Mouse (Mus musculus) right cerebral cortex, postnatal 25 days (tissue): ENCODE measurements at regions not wholly inside any gene's neighbourhood (a gene's known extent, or its start where the extent isn't known, plus 50 kb on each side); places are given as distances from the start of the nearest gene placed in this dataset.

Source experiments
- DNase-seq: peaks from one replicate; pipeline ENCODE4 v3.0.0; 2022

- DNase-seq, result no peak
These were observed 406.1 kb upstream of the Gm765 start for GRCm38 (mm10) chr6:98748618-98749017.

DNA sequence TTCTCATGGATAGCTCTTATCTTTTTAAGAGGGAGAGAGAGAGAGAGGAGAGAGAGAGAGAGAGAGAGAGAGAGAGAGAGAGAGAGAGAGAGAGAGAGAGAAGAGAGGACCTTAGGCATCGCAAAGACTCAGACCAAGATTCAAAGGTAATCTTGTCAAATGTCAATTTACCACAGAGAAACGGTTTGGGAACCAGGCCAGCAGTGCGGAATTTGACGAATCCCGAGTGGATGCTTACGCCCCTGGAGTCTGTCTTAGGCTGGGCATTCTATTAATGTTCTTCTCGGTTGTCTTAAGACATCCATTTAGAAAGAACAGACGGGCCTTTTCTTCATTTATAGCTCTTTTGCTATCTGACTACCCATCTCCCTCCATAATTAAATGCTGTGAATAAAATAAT lies 404.4 kb upstream of the Gm765 start:
- no peak for DNase-seq

GRCm38 (mm10) chr6:98740447-98740846 lies 397.9 kb upstream of the Gm765 start:
- DNase-seq, result no peak

DNA sequence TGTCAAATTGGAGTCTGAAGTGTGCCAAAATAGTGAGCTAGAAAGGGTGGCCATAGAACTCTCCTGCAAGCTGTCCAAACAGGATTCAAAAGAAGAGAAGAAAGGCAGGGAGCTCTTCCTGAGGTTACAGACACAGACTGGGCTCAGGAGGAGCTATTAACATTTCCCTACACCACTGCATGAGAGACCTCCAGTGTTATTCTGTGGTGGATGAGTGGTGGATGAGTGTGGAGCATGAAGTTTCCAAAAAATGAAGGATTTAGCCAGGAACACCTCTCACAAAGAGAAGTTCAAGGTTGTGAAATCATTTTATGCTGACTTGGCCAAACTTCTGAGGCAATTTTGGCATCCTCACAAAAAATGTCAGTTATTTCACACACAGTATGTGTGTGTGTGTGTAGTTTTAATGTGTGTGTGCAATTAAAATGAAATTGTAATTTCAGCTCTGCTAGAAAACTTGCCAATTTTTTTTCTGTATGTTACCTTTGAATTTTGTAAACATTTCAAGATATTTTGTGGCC lies 388.5 kb upstream of the Gm765 start:
- DNase-seq, result no peak

GRCm38 (mm10) chr6:98726605-98727144 lies 384.1 kb upstream of the Gm765 start:
- DNase-seq, result no peak

DNA sequence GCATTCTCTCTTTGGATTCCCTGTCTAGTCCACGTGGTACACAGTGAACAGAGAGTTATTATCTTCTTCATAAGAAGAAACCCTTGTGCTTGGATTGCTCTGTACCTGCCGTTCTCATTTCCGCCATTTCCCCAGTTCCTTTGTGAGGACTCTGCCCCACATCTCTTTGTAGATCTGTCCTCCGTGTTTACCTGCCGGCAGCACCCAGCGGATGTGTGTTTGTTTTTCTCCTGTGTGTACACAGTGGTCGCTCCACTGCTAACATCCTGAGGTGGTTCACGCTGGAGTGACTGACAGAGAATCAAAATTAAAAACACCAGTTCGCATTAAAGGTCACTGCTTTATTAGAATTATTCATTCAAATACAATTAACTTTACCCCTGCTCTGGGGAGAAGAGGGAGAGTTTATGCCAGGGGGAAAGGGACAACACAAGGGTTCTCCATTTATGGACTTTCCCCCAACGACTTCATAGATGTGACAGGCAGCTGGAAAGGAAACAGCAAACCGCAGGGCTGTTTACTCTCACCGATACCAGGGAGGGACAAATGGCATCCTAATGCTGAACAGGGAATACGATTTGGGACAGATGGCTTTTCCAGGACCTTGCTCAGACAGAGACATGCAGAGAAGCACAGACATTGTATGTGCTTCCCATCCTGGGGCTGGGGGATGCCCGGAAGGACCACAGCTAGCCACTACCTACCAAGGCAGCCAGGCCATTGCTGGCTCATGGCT lies 362.5 kb upstream of the Gm765 start:
- no peak for DNase-seq

- no peak for DNase-seq
These were observed 355.0 kb upstream of the Gm765 start for GRCm38 (mm10) chr6:98697571-98697970.

- no peak for DNase-seq
These were observed 350.9 kb upstream of the Gm765 start for GRCm38 (mm10) chr6:98693411-98693810.

DNA sequence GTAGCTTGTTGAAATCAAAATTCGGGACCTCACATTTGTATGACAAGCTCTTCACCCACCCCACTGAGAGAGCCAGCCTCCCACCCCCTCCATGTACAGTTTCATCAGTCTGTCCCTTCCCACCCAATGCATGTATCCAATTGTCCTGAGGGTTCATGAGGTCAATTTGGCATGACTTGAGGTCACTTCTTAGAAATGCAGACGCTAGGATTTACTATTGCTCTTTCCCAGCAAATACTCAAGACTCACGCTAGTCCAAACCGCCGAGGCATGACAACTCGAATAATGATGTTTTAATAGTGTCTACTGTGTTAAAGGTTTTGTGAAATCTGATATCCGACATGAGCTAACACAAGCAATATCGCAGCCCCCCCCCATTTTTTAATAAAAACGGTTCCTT lies 347.6 kb upstream of the Gm765 start:
- no peak for DNase-seq

DNA sequence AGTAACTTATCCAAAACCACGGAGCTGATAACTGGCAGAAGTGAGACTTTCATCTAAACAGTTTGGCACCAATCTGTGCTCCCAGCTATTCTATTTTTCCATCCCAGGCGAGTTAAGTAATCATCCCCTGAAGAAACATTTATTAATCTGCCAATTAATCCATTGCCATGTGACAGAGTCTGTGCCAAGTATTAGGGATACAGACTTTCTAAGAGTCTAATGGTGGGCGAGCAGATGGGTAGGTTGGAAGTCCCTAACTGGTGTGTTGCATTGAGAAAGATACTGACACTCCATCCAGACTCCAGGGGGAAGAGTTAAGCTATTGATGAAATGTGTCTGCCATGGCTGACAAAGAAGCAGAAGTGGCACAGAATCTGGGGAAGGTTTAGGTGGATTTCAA lies 346.8 kb upstream of the Gm765 start:
- no peak for DNase-seq

DNA sequence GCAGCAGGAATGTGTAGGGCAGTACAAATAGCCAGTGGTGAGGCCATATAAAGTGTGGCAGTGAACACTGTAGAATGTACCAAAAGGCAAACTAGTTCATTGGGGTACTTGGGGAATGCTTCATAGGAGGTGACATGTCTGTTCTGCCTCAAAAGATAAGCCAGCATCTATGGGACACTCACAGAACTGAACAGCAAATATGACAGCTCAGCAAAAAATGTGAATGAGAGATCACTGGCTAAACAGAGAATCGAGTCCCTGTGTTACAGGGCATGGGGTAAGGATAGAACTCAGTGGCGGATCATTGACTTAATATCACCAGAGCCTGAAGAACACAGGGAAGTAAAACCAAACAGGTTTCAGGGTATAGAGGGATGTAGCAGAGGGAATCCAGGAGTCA lies 346.1 kb upstream of the Gm765 start:
- no peak for DNase-seq

DNA sequence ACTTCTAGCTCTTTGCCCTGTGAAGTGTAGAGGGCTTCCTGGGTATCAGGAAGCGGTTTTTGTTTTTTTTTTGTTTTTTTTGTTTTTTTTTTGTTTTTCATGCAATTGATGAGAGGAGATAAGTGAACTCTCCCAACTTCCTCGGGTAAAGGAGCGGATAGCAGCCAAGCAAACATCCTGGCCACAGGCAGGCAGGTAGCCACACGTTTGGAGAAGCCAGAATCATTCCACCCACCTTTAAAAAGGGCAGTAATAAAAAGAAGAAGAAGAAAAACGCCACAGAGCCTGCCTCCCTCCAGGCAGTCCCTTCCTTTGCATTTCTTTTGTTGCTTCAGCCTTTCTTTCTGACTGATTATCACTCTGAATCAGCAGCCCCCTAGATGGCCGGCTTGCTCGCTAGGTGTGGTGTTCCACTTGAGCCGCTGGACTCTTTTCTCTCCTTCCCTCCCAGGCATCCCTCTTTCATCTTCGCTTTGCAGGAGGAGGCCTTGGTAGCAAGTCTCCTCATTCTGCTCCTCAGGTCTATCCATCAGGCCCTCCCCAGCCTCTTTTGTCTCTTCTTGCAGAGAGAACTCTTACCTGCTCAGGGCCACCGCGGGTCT lies 323.9 kb upstream of the Gm765 start:
- no peak for DNase-seq

- DNase-seq, result no peak
These were observed 309.3 kb upstream of the Gm765 start for GRCm38 (mm10) chr6:98651827-98652226.

DNA sequence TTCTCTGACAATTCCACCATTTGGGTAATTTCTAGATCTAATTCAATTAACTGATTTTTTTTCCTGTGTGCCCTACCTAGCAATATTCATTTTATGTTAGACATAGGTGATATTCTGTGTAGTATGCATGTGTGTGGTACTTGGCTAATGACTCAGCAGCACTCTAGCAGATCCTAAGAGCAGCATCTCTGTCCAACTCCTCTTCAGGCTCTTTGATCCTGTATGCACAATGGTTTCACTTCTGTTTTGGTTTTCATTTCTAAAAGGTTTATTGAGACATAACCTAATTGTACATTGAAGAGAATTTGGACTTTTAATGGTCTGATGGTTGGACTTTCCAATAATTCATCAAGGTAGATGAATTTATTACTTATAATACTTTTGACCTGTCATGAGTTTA lies 308.8 kb upstream of the Gm765 start:
- no peak for DNase-seq

DNA sequence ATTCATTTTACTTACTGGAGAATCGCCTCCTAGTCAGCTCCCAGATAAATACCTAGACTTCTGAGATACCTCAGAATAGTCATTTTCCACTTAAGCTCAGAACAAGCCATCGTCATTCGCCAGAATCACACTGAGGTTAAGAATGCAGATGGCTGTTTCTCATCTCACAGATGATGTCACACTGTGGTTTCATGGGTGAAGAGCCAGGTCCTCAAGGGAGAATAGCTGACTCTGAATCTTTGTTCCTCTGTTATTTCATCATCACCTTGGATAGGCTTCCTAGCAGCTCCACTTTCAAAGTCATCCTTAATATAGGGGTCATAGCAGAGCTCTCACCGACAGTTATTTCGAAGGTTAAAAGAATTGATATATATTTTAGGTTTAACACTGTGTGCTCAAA lies 297.8 kb upstream of the Gm765 start:
- no peak for DNase-seq

DNA sequence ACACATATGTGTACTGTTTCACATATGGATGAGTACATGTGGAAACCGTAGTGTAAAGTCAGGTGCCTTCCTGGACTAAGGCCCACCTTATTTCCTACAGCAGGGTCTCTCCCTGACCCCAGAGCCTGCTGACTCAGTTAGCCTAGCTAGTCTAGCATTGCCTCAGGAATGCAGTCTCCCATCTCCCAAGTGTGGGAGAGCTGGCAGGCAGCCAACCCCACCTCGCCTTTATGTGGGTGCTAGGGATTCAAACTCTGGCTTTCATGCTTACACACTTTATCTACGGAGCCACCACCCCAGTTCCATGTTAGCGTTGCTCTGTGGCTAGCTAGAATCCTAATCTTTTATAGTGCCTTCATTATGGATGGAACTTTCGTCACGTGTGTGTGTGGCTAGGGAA lies 293.3 kb upstream of the Gm765 start:
- peak; percentile 31 for DNase-seq

GRCm38 (mm10) chr6:98632278-98633063 lies 289.9 kb upstream of the Gm765 start:
- DNase-seq, result peak; percentile 71

DNA sequence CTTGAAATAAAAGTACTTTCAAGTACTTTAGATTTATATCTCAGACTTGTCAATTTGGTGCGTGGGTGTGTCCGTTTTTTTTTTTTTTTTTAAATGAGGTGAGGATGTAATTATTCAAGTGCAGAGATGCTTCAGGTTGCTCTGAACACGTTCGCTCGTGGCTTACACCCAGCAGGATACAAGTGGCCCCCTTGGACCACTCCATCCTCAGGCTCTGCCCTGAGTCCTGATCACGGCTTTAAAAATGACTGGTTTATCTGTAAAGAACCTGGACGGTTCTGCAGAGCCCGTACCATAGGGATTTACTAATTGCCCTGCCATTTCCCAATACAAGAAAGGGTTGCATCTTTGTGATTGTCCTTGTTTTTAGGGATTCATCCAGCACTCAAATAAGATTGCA lies 288.7 kb upstream of the Gm765 start:
- no peak for DNase-seq

- no peak for DNase-seq
These were observed 287.1 kb upstream of the Gm765 start for GRCm38 (mm10) chr6:98629646-98630045.

DNA sequence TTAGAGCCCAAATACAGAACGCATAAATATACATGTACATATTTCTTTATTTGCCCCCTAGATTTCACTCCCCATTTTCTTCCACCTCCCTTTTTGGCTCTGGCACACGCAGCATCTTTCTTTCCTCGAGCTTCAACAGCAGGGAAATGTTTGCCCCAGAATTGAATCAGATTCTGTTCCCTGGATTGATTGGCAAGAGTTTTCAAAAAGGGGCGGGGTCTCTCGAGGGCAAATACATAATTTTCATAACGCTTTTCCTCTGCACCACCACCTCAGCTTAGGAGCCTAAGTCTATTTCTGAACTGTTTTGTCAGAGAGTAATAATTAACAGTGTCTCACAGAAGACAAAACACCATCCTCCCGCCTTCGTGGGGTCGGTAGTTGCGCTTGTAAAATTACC lies 283.9 kb upstream of the Gm765 start:
- no peak for DNase-seq

- DNase-seq, result no peak
These were observed 278.3 kb upstream of the Gm765 start for GRCm38 (mm10) chr6:98620886-98621285.

DNA sequence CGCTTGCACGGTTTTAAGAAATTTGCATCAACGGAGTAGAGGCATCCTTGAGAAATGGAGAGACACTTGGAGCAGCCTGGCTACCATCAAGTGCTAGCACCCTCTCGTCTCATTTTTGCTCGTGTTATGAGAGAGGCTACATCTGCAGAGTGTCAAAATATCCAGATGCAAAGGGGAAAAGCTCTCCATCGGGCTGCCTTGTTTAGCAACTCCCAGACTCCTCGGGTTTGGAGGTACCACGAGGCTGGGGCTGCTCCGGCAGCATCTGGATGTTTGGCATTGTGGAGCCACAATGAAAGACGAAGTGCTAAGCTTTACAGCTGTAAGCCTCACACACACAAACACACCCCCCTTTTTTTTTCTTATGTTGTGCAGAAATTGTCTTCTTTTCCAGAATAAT lies 270.5 kb upstream of the Gm765 start:
- DNase-seq, result no peak

DNA sequence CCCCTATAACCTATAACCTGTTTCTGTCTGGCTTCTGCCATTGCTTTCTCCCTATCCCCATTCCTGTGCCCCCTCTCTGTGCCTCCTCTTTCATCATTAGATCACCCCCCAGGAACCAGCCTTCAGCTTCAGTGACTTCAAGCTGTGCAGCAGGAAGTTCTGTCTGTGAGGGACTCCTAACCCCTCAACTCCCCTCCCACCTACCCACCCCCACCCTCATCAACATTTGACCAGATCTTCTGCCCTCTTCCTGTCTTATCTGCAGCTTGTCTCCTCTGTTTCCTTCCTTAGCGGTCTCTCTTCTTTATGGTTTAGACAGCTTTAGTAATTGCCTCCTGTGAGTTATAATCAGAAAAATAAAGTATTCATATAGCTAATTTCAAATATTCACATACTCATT lies 266.6 kb upstream of the Gm765 start:
- no peak for DNase-seq

- no peak for DNase-seq
These were observed 264.1 kb upstream of the Gm765 start for GRCm38 (mm10) chr6:98606680-98607079.
